Mouse (Mus musculus) MEL-GATA-1-ER (cell line): ENCODE results near the gene Map4k3.
"Not testable (repeated sequence)": the region's sequence is repeated elsewhere in the genome, so short reads cannot be mapped to it uniquely, and the experiment has no call there.

Experiments
- DNase-seq: peaks from one replicate; pipeline ENCODE4 v3.0.0-alpha.2; 2012; ENCODE audit warnings: low read depth; ENCODE audit errors: extremely low read depth

Map4k3 gene

DNA sequence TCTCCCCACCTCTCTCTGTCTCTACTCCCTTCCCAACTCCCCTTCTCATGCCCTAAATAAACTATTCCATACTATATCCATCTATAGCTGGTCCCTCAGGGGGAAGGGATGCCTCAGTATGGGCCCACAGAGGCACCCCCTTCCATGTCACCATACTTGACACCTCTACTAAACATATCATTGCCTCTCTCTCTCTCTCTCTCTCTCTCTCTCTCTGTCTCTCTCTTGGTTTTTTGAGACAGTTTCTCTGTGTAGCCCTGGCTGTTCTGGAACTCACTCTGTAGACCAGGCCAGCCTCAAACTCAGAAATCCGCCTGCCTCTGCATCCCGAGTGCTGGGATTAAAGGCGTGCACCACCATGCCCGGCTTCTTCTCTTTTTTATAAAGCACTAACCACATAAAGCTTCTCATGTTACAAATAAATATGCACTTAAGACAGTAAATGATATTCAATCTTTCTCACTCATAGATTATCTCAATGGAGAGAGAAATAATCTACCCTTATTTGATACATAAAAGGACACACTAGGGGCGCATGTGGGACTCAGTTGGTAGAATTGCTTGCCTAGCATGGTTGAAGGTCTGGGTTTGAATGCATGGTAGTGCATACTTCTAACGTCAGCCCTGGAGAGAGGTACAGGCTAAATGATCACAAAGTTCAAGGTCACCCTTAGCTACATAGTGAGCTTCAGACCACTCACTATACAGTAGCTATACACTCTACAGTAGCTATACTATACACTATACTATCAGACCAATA lies 159.3 kb downstream of the Map4k3 start:
- DNase-seq, result no peak

GRCm38 (mm10) chr17:80568441-80568840 lies 159.8 kb downstream of the Map4k3 start:
- no peak for DNase-seq

GRCm38 (mm10) chr17:80564611-80564924 lies 163.7 kb downstream of the Map4k3 start:
- DNase-seq, result peak; percentile 91

DNA sequence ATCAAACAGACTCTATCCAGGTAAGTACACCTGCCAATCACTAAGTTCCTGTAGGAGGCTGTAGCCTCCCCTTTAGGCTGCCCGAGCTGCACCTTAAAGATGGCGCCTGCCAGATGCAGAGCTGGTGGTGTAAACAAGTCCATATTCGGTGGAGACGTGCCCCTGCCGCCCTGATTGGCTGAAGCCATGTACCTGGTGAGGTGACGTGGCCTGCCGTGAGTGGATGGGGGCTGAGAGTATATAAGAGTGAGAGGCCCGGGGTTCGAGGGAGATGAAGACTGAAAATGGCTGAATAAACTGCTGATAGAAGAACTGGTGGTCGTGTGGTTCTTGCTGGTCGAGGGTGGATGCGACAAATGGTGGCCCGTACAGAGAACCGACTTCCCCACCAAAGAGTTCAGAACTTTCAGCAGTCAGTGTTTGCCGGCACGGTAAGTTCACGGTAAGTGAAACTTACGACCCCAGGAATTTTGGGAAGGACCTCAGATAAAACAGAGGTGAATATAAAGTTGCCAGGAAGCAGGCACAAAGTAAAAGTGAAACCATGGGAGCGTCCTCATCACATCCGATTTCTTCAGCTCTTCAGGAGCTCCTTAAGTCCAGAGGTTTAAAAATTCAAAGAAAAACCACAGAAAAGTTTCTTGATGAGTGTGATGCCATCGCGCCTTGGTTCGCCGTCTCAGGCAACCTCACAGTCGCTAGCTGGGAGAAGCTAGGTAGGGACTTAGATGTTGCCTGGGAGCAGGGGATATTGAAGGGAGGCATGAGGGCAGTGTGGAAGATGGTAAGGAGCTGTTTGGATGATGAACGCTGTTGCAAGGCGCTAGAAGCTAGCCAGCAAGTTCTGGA lies 164.3 kb downstream of the Map4k3 start:
- peak; percentile 81 for DNase-seq

DNA sequence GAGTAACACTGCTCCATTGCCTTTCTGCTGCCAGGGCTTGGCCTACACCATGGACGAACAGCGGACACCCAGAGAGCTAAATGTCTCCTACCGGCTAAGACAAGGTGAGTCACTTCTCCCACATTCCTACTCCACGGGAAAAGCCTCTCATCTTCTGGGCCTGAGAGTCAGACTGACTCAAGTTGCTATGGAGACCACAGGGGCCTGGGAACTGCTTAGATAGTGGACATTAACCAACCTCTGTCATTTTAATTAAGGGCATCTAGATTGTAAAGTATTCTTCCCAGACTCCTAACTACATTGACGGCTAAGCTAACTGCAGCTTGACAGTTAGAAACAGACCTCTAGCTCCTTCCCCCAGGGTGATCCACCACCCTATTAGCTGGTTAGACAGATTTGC lies 165.5 kb downstream of the Map4k3 start:
- no peak for DNase-seq

DNA sequence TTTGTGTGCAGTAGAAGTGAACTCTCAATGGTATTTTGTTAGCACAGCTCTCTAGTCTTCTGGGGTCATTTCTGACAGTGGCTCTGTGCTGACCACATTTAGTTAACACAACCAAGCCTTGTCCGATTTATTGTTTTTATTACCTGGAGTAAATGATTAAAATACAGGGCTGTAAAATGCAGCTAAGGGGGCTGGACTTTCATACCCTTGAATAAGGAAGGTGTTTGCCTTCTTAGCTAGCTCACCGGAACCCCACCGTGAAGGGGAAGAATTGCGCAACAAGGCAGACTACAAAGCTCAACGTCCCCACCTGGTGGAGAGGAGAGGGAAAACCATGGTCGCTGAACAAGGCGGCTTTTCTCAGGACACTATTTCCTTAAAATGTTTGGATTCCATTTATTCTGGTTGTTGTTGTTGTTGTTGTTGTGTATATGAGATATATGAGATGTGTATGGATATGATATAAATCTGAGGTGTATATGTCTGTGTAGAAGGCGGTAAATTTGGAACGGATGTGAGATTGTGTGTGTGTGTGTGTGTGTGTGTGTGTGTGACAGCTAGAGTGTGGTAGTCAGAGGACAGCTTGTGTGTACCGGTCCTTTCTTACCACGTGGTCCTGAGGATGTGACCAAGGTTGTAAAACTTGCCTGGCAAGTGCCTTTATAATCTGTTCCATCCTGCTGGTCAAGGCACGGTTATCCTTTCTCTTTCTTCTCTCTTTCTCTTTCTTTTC lies 167.4 kb downstream of the Map4k3 start:
- DNase-seq, result peak; percentile 67

- DNase-seq, result no peak
Measured at GRCm38 (mm10) chr17:80559745-80560144, 168.5 kb downstream of the Map4k3 start.

- DNase-seq, result no peak
Measured at GRCm38 (mm10) chr17:80559050-80559449, 169.2 kb downstream of the Map4k3 start.

DNA sequence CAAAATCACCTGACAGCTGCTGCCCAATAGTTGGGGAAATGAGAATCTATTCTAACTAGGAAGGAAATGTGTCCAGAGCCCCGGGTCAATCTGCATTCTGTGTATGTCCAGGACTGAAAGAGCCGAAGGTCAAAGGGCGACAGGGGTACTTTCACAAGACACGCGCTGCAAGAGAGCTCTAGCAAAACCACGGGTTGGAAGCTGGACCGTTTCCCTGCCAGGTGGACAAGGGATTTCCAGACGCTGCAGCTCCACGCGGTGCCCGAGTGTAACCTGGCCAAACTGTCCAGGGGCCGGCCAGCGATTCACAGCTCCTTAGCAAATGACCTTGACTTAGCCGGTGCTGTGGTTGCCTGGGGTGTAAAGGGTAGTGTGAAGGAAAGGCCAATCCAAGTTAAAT lies 169.7 kb downstream of the Map4k3 start:
- DNase-seq, result no peak

DNA sequence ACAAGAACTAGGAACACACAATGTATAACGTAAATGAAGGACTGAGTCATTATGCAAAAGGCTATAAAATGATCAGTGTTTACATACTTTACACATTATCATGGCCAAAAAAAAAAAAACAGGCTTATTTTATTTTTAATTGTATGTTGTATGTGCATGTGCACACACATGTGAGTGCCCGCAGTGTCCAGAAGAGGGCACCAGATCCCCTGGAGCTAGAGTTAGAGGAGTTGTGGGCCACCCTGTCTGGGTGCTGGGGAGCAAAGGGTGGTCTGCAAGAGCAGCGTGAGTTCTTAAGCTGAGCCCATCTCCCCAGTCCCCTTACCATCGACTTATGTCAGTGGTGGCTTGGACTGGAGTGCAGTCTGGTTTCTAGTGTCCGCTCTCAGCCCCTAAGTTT lies 170.8 kb downstream of the Map4k3 start:
- no peak for DNase-seq

DNA sequence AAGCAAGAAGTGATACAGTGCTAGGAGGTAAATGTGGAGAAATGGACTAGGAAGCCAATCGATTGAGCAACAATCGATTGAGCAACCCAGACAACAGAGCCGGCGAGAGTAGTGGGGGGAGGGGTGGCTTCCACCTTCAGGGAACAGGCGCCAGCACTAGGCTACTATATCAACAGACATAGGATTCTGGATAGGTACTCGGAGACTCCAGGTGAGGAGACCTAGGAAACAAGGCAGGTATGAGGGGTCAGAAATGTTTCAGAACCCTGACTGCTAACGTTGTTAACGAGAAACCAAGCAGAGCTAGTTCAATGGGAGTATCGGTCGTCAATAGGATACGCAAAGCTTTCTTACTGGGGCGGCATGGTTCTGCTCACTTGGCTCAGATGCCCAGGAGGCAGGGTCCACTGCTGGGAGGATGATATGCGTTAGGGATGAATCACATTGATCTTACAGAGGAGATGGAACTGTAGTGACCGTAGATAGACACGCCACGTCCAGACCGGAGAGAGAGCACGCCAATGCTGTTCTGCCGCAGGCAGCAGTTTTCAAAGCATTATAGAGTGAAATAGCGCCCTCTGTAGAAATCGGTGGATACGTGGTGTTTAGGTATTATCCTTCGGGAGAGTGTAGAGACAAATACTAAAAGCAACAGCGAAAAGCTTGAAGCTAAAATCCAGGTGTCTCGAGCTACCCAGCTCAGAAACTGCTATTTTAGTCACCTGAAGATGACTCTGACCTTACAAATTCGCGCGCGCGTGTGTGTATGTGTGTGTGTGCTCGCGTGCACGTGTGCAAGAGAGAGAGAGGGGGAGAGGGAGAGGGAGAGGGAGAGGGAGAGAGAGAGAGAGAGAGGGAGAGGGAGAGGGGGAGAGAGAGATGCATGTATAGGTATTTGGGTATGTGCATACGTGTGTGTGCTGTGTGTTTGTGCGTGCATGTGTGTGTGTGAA lies 174.7 kb downstream of the Map4k3 start:
- DNase-seq, result peak; percentile 80

- no peak for DNase-seq
Measured at GRCm38 (mm10) chr17:80552653-80553052, 175.6 kb downstream of the Map4k3 start.

- DNase-seq, result no peak
Measured at GRCm38 (mm10) chr17:80550981-80551380, 177.3 kb downstream of the Map4k3 start.

DNA sequence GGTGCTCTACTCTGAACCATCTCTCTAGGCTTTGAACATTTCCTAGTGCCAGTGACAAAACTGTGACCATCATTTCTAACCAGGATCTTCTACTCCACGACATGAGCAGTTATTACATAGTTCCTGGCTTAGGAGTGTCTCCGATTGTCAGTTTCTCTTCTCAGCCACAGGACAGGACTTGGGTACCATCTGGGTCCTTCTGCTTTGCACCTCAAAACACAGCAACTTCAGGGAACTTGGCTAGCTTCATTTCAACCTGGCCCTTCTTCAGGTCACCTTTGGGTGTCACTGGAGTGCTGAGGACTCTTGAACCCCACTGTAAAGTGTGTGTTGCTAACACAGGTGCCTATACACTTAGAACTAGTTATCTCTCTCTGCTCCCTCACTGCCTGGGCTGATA lies 181.4 kb downstream of the Map4k3 start:
- no peak for DNase-seq

DNA sequence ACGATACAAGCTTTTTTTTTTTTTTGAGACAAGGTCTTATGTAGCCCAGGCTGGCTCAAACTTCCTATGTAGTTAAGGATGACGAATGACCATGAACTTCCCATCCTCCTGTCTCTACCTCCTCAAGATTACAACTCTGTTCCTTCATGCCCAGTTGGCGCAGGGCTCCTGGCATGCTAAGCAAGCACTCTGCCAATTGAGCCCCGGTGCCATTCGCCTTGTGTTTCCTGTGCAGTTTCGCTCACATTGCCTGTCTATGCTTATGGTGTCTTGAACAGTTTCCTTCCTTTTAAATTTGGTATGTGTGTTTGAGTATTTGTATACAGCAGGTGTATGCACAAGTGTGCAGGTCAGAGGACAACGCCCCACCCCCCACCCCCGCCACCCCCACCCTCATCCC lies 182.1 kb downstream of the Map4k3 start:
- no peak for DNase-seq

GRCm38 (mm10) chr17:80543646-80544045 lies 184.6 kb downstream of the Map4k3 start:
- no peak for DNase-seq

GRCm38 (mm10) chr17:80537136-80537535 lies 191.1 kb downstream of the Map4k3 start:
- no peak for DNase-seq

GRCm38 (mm10) chr17:80535633-80536032 lies 192.7 kb downstream of the Map4k3 start:
- DNase-seq, result no peak

DNA sequence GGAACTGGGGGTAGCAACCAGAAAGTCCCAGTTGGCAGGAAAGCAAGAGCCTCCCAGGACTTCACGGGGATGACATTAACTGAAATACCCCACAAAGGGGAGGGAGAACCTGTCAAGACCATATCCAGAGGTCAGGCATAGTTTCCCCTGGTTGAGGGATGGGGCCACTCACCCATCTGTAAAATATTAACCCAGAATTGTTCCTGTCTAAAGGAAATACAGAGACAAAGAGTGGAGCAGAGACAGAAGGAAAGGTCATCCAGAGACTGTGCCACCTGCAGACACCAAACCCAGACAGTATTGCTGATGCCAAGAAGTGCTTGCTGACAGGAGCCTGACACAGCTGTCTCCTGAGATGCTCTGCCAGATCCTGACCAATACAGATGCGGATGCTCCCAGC lies 196.9 kb downstream of the Map4k3 start:
- not testable (repeated sequence) for DNase-seq
